Mouse (Mus musculus) E14TG2a.4 (cell line): ENCODE measurements at regions not wholly inside any gene's neighbourhood (a gene's known extent, or its start where the extent isn't known, plus 50 kb on each side); places are given as distances from the start of the nearest gene placed in this dataset.

Experiments
- H3K27me3 ChIP-seq: 2 replicates; pipeline ENCODE4 v1.6.1; 2014; ENCODE audit warnings: low read length, control low read depth; ENCODE audit not compliant: insufficient read depth
- H3K36me3 ChIP-seq: 2 replicates; pipeline ENCODE4 v1.6.1; 2014; ENCODE audit warnings: low read length, control low read depth; ENCODE audit not compliant: insufficient read depth
- H3K4me1 ChIP-seq: replicated peaks from 2 replicates; pipeline ENCODE4 v1.6.1; 2014; ENCODE audit warnings: low read depth, low read length, control low read depth
- H3K4me3 ChIP-seq: replicated peaks from 2 replicates; pipeline ENCODE4 v1.5.1; 2014; ENCODE audit warnings: mild to moderate bottlenecking, low read length
- H3K9me3 ChIP-seq: 2 replicates; pipeline ENCODE4 v1.6.1; 2014; ENCODE audit warnings: low read length, control low read depth
- CTCF ChIP-seq: conservative IDR thresholded peaks from 2 replicates; pipeline ENCODE4 v1.5.1; 2014; ENCODE audit warnings: low read length
- NANOG ChIP-seq: IDR thresholded peaks from 2 replicates; pipeline ENCODE4 v1.6.1; 2014; ENCODE audit warnings: borderline replicate concordance, low read length, mixed read lengths
- POU5F1 ChIP-seq: IDR thresholded peaks from 2 replicates; pipeline ENCODE4 v1.6.1; 2014; ENCODE audit warnings: low read length, borderline replicate concordance

DNA sequence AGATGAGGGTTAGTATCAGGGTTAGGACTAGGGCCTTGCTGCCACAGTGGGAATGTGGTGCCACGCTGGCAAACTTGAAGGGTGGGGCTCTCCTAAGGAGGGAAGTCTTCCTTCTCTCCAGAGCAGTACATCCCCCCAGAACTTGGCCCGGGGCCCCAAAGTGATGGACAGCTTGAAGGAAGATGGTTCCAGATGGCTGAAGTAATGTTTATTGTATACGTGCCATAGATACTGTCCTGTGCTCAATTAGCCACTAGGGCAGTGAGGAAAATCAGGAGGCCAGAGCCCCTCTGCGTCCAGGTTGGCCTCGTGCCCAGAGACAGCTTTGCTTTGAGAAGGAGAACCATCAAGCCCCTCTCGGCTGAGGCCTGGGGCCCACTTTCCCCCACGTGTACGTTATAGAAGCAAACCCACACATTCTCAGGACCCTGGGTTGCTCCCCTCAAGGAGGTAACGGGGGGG lies 239.0 kb upstream of the Rtl1 start:
- H3K36me3 ChIP-seq, result no peaks in the 10 kb centered on the region
- no peak overlapping the region for H3K4me3 ChIP-seq
- H3K4me1 ChIP-seq, result no peaks in the 10 kb centered on the region
- no peak for TF ChIP-seq CTCF
- no peak for TF ChIP-seq POU5F1
- no peak for TF ChIP-seq NANOG
- peaks cover 5% of the 10 kb centered on the region; the same call in 1 of the 2 replicates for H3K9me3 ChIP-seq
- peaks cover 16% of the 10 kb centered on the region for H3K27me3 ChIP-seq

GRCm38 (mm10) chr12:109839946-109840524 lies 239.9 kb upstream of the Rtl1 start:
- TF ChIP-seq NANOG (no peak), POU5F1 (no peak), CTCF (no peak)
- Histone ChIP-seq H3K27me3 (peaks cover 18% of the 10 kb centered on the region), H3K36me3 (no peaks in the 10 kb centered on the region), H3K4me3 (no peak overlapping the region), H3K4me1 (no peaks in the 10 kb centered on the region), H3K9me3 (peaks cover 5% of the 10 kb centered on the region; the same call in 1 of the 2 replicates)

- Histone ChIP-seq H3K27me3 (peaks cover 9% of the 10 kb centered on the region), H3K9me3 (no peaks in the 10 kb centered on the region), H3K4me3 (no peak overlapping the region), H3K36me3 (no peaks in the 10 kb centered on the region), H3K4me1 (no peaks in the 10 kb centered on the region)
- TF ChIP-seq NANOG (no peak), POU5F1 (no peak)
Observed at GRCm38 (mm10) chr12:109844723-109845601, 244.8 kb upstream of the Rtl1 start.

- no peaks in the 10 kb centered on the region for H3K4me1 ChIP-seq
- H3K9me3 ChIP-seq, result no peaks in the 10 kb centered on the region
- no peak for TF ChIP-seq CTCF
- TF ChIP-seq NANOG, result no peak
- TF ChIP-seq POU5F1, result no peak
- no peaks in the 10 kb centered on the region for H3K36me3 ChIP-seq
- peaks cover 9% of the 10 kb centered on the region for H3K27me3 ChIP-seq
- H3K4me3 ChIP-seq, result no peak overlapping the region
Observed at GRCm38 (mm10) chr12:109845602-109845906, 245.4 kb upstream of the Rtl1 start.

DNA sequence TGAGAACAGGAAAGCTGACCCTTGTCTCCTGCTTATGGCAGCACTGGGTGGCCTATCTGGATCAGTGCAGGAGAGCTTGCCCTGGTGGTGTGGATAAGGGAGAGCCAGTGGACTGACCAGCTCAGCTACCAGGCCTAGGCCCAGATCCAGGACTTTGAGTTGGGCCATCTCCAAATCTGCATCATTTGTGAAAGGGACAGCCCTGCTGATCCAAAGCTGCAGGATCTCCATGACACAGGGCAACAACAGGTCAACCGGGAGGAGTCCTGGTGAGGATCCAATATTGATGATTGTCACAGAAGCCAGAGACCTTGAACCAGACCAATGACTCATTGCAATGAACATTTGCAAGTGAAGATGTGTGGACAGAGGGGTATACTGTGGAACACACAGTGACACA lies 256.2 kb upstream of the Rtl1 start:
- Histone ChIP-seq H3K27me3 (no peaks in the 10 kb centered on the region), H3K9me3 (no peaks in the 10 kb centered on the region), H3K4me1 (peaks cover 18% of the 10 kb centered on the region), H3K4me3 (no peak overlapping the region), H3K36me3 (no peaks in the 10 kb centered on the region)
- no peak for TF ChIP-seq NANOG
- no peak for TF ChIP-seq CTCF
- no peak for TF ChIP-seq POU5F1

- Histone ChIP-seq H3K4me1 (peaks cover 18% of the 10 kb centered on the region), H3K27me3 (no peaks in the 10 kb centered on the region; the same call in 1 of the 2 replicates), H3K9me3 (no peaks in the 10 kb centered on the region), H3K4me3 (no peak overlapping the region), H3K36me3 (no peaks in the 10 kb centered on the region)
- TF ChIP-seq CTCF, result no peak
- TF ChIP-seq NANOG, result no peak
- TF ChIP-seq POU5F1, result no peak
Observed at GRCm38 (mm10) chr12:109857705-109858104, 257.6 kb upstream of the Rtl1 start.

GRCm38 (mm10) chr12:109864826-109865225 lies 264.7 kb upstream of the Rtl1 start:
- Histone ChIP-seq H3K36me3 (no peaks in the 10 kb centered on the region), H3K4me1 (peaks cover 7% of the 10 kb centered on the region), H3K4me3 (no peak overlapping the region), H3K9me3 (no peaks in the 10 kb centered on the region), H3K27me3 (peaks cover 5% of the 10 kb centered on the region; the same call in 1 of the 2 replicates)
- TF ChIP-seq NANOG (no peak), CTCF (no peak), POU5F1 (no peak)

DNA sequence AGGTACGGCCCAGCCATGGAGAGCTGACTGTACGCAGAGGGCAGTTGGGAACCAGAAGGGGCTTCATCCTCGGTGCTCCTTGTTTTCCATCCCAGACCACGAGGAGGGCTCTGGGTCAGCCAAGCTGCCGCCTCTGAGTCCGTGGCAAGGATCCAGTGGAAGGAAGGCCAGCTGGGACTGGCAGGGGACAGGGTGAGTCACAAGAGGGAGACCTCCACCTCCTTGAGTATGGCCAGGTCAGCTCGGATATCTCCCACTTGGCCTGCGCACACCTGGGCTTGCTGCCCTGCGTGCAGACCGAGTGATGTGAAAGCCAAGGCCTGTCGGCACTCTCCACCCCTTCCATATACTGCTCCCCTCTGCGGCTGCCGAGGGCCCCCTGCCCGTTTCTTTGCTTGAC lies 270.9 kb upstream of the Rtl1 start:
- TF ChIP-seq CTCF (no peak), POU5F1 (no peak), NANOG (no peak)
- no peaks in the 10 kb centered on the region for H3K4me1 ChIP-seq
- H3K4me3 ChIP-seq, result no peak overlapping the region
- H3K27me3 ChIP-seq, result peaks cover 8% of the 10 kb centered on the region
- H3K36me3 ChIP-seq, result no peaks in the 10 kb centered on the region
- no peaks in the 10 kb centered on the region; the same call in 1 of the 2 replicates for H3K9me3 ChIP-seq

DNA sequence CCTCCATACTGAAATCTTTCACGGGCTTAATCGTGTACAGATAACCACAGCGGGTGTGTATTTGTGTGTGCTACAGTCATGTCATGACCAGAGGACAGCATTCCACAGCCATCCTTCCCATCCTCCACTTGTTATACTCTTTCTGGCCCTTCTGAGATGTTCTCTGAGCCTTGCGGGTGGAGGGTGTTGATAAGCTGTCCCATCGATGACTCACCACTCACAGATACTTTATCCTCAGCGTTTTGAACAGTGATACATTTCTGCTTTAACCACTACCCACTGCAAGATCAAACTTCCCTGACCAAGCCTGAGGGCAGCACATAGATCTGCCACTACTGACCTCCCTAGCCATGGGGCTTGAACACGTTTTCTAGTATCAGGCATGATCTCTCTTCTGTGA lies 274.3 kb upstream of the Rtl1 start:
- Histone ChIP-seq H3K4me1 (no peaks in the 10 kb centered on the region), H3K27me3 (peaks cover 7% of the 10 kb centered on the region), H3K9me3 (no peaks in the 10 kb centered on the region; the same call in 1 of the 2 replicates), H3K36me3 (no peaks in the 10 kb centered on the region), H3K4me3 (no peak overlapping the region)
- TF ChIP-seq CTCF (no peak), POU5F1 (no peak), NANOG (no peak)
